Mouse (Mus musculus): ENCODE results near the gene Zbtb3.

GRCm38 (mm10) chr19:8821146-8821545 is 18.8 kb downstream of the Zbtb3 start:
- TF ChIP-seq CTCF (IDR thresholded peaks at IDR 0.05; ENCODE audit: low read depth, low read length) (no peak), POLR2A (IDR thresholded peaks at IDR 0.05; ENCODE audit: borderline replicate concordance, low read depth, low read length) (no peak)

Data from bone marrow macrophage, adult 2 months (primary cell).